Mouse (Mus musculus) CH12.LX (cell line): ENCODE data around the gene Irs3.

Experiments
- CTCF ChIP-seq, 2 experiments: IDR thresholded peaks in 1 of 2; conservative IDR thresholded peaks in 1 of 2; 2 replicates each; pipeline ENCODE4 v1.5.1; 2011 to 2012; ENCODE audit warnings: low read depth in 2 of 2, low read length in 2 of 2, improper control_type of control experiment in 1 of 2, inconsistent platforms in 1 of 2, mild to moderate bottlenecking in 1 of 2, moderate library complexity in 1 of 2
- ELF1 ChIP-seq: IDR thresholded peaks from 2 replicates; pipeline ENCODE4 v1.6.1; 2014; ENCODE audit warnings: low read depth, mild to moderate bottlenecking, inconsistent platforms, low read length, improper control_type of control experiment
- GABPA ChIP-seq: IDR thresholded peaks from 2 replicates; pipeline ENCODE4 v1.6.1; 2012; ENCODE audit warnings: low read depth, low read length, improper control_type of control experiment, inconsistent platforms; ENCODE audit not compliant: insufficient replicate concordance
- JUND ChIP-seq: conservative IDR thresholded peaks from 2 replicates; pipeline ENCODE4 v1.6.1; 2011; ENCODE audit warnings: low read depth, low read length, improper control_type of control experiment
- MAFK ChIP-seq: IDR thresholded peaks from 2 replicates; pipeline ENCODE4 v1.6.1; 2011; ENCODE audit warnings: low read length, improper control_type of control experiment; ENCODE audit not compliant: insufficient replicate concordance
- MYC ChIP-seq: IDR thresholded peaks from 2 replicates; pipeline ENCODE4 v1.6.1; 2011; ENCODE audit warnings: low read depth, mild to moderate bottlenecking, improper control_type of control experiment, low read length
- POLR2A ChIP-seq: IDR thresholded peaks from 2 replicates; pipeline ENCODE4 v1.6.1; 2011; ENCODE audit warnings: low read depth, mild to moderate bottlenecking, improper control_type of control experiment, low read length
- SIN3A ChIP-seq: IDR thresholded peaks from 2 replicates; pipeline ENCODE4 v1.6.1; 2012; ENCODE audit warnings: low read length, improper control_type of control experiment, inconsistent platforms
- SMC3 ChIP-seq: IDR thresholded peaks from 2 replicates; pipeline ENCODE4 v1.6.1; 2011; ENCODE audit warnings: low read depth, low read length, improper control_type of control experiment
- TCF12 ChIP-seq: IDR thresholded peaks from 2 replicates; pipeline ENCODE4 v1.6.1; 2014; ENCODE audit warnings: low read depth, mild to moderate bottlenecking, inconsistent platforms, low read length, improper control_type of control experiment
- ZC3H11A ChIP-seq: IDR thresholded peaks from 2 replicates; pipeline ENCODE4 v1.6.1; 2012; ENCODE audit warnings: low read depth, mild to moderate bottlenecking, inconsistent platforms, low read length, improper control_type of control experiment

GRCm38 (mm10) chr5:137609292-137609691 lies 36.2 kb downstream of the Irs3 start:
- TF ChIP-seq CTCF (conservative IDR thresholded peaks at IDR 0.05 in 1 of 2, IDR thresholded peaks at IDR 0.05 in 1 of 2; ENCODE audit: low read depth in 2 of 2, low read length in 2 of 2) (no peak), TCF12 (no peak), MYC (no peak), POLR2A (no peak), SIN3A (no peak), JUND (no peak), SMC3 (no peak), MAFK (no peak), GABPA (no peak), ZC3H11A (no peak), ELF1 (no peak)
